Mouse (Mus musculus) spleen, postnatal 4 days (tissue): ENCODE results near the gene Ttyh1.

ENCODE experiments used
- DNase-seq, 2 experiments: peaks; one replicate each; pipeline ENCODE4 v3.0.0; 2022; ENCODE audit warnings: low spot score in 2 of 2

Gene Ttyh1

GRCm38 (mm10) chr7:4122783-4123182, 3.6 kb downstream of the Ttyh1 start:
- no peak for DNase-seq

- no peak for DNase-seq
Observed at GRCm38 (mm10) chr7:4123732-4124131, 4.5 kb downstream of the Ttyh1 start.

GRCm38 (mm10) chr7:4124315-4124759, 5.1 kb downstream of the Ttyh1 start:
- DNase-seq: no peak

GRCm38 (mm10) chr7:4124856-4125255, 5.6 kb downstream of the Ttyh1 start:
- DNase-seq: no peak

- peak in 1 of 2 experiments; percentile 60 for DNase-seq
Observed at GRCm38 (mm10) chr7:4125306-4125705, 6.1 kb downstream of the Ttyh1 start.

GRCm38 (mm10) chr7:4126992-4127785, 8.0 kb downstream of the Ttyh1 start:
- no peak for DNase-seq

GRCm38 (mm10) chr7:4127894-4128293, 8.7 kb downstream of the Ttyh1 start:
- DNase-seq: no peak

- DNase-seq: no peak
Observed at GRCm38 (mm10) chr7:4128860-4129259, 9.7 kb downstream of the Ttyh1 start.

GRCm38 (mm10) chr7:4130686-4131452, 11.7 kb downstream of the Ttyh1 start:
- DNase-seq: peak; percentile 77 to 90

GRCm38 (mm10) chr7:4131964-4132363, 12.8 kb downstream of the Ttyh1 start:
- no peak for DNase-seq

- no peak for DNase-seq
Observed at GRCm38 (mm10) chr7:4132581-4132980, 13.4 kb downstream of the Ttyh1 start.

- DNase-seq: peak in 1 of 2 experiments; percentile 60
Observed at GRCm38 (mm10) chr7:4132998-4133397, 13.8 kb downstream of the Ttyh1 start.

GRCm38 (mm10) chr7:4134911-4135310, 15.7 kb downstream of the Ttyh1 start:
- DNase-seq: no peak

- DNase-seq: no peak
Observed at GRCm38 (mm10) chr7:4136404-4136770, 17.2 kb downstream of the Ttyh1 start.

GRCm38 (mm10) chr7:4136771-4137531, 17.7 kb downstream of the Ttyh1 start, which contains the start of gene Leng8:
Gene Leng8 (plus strand): TSS chr7:4137039.
- peak; percentile 97 to 98 for DNase-seq

GRCm38 (mm10) chr7:4137746-4138145, 18.5 kb downstream of the Ttyh1 start:
- DNase-seq: no peak

GRCm38 (mm10) chr7:4138181-4138580, 19.0 kb downstream of the Ttyh1 start:
- DNase-seq: no peak

- no peak for DNase-seq
Observed at GRCm38 (mm10) chr7:4138671-4139070, 19.5 kb downstream of the Ttyh1 start.

GRCm38 (mm10) chr7:4139391-4139790, 20.2 kb downstream of the Ttyh1 start:
- DNase-seq: no peak

- DNase-seq: no peak
Observed at GRCm38 (mm10) chr7:4141648-4142325, 22.6 kb downstream of the Ttyh1 start.

- no peak for DNase-seq
Observed at GRCm38 (mm10) chr7:4142796-4143445, 23.7 kb downstream of the Ttyh1 start.
